Comparison of ENCODE assay signal across 21 mouse cellular contexts in genomic region chr12:58639478-58639877, GRCm38 (mm10).
"Had no signal": no experiment of that assay in that cellular context is flagged by ENCODE, and none has a peak within 500 bp of the region (broad histone marks: within the 10 kb centered on the region; RNA-seq: fewer than 3 reads in every experiment).

No protein-coding gene starts in this region.

- H3K9ac ChIP-seq: kidney, embryonic 15.5 days; limb, embryonic 13.5 days; liver, embryonic 13.5 days; midbrain, embryonic 13.5 days; neural tube, embryonic 13.5 days; stomach, embryonic 15.5 days had no signal

- H3K27ac ChIP-seq: kidney, embryonic 15.5 days; limb, embryonic 13.5 days; liver, embryonic 13.5 days; midbrain, embryonic 10.5 days; midbrain, embryonic 13.5 days; neural tube, embryonic 13.5 days; stomach, embryonic 15.5 days had no signal

- H3K4me2 ChIP-seq: kidney, embryonic 15.5 days; limb, embryonic 13.5 days; liver, embryonic 13.5 days; midbrain, embryonic 13.5 days; neural tube, embryonic 13.5 days; stomach, embryonic 15.5 days had no signal

- H3K4me3 ChIP-seq: kidney, embryonic 15.5 days; limb, embryonic 13.5 days; liver, embryonic 13.5 days; midbrain, embryonic 10.5 days; midbrain, embryonic 13.5 days; myocyte; neural tube, embryonic 13.5 days; stomach, embryonic 15.5 days had no signal

- H3K9me3 ChIP-seq: kidney, embryonic 15.5 days; limb, embryonic 13.5 days; liver, embryonic 13.5 days; midbrain, embryonic 10.5 days; midbrain, embryonic 13.5 days; neural tube, embryonic 13.5 days; stomach, embryonic 15.5 days had no signal

- H3K36me3 ChIP-seq: kidney, embryonic 15.5 days; limb, embryonic 13.5 days; liver, embryonic 13.5 days; midbrain, embryonic 10.5 days; midbrain, embryonic 13.5 days; neural tube, embryonic 13.5 days; stomach, embryonic 15.5 days had no signal

- H3K27me3 ChIP-seq: kidney, embryonic 15.5 days; limb, embryonic 13.5 days; liver, embryonic 13.5 days; midbrain, embryonic 13.5 days; neural tube, embryonic 13.5 days; stomach, embryonic 15.5 days had no signal

- H3K4me1 ChIP-seq: kidney, embryonic 15.5 days; liver, embryonic 13.5 days; midbrain, embryonic 10.5 days; midbrain, embryonic 13.5 days; neural tube, embryonic 13.5 days; stomach, embryonic 15.5 days had no signal

- ATAC-seq: midbrain, embryonic 13.5 days; midbrain, embryonic 16.5 days had no signal

- DNase-seq: kidney, adult 11 months; kidney, adult 8-10 months; kidney, postnatal 10 days; kidney, postnatal 36 days; layer of hippocampus, postnatal 36 days; left cerebral cortex, postnatal 4 days; liver, embryonic 13.5 days; lung, adult 2 months; lung, postnatal 36 days; retina, postnatal 1 day; right cerebral cortex, postnatal 25 days; spleen, adult 18-20 months; thymus, postnatal 25 days had no signal
